Mouse (Mus musculus): ENCODE results near the gene Pdzd2. TPM values are rescaled to one million over a fixed set of nuclear protein-coding genes. Genes with fewer than 3 reads are reported as not detected.
A peak's percentile ranks its signal among the peaks of the same experiment; 100 is the strongest.

The Pdzd2 gene
- total and polyA plus RNA-seq, 2 experiments from 2014 or later, result 15.9 to 40.6 TPM

- no peaks in the 10 kb centered on the region for H3K27me3 ChIP-seq (ENCODE audit: insufficient read depth, low read length)
- H3K9me3 ChIP-seq (ENCODE audit: low read length), result no peaks in the 10 kb centered on the region
- no peak for TF ChIP-seq CTCF (IDR thresholded peaks at IDR 0.05; ENCODE audit: low read depth)
- H3K9ac ChIP-seq (replicated peaks; ENCODE audit: low read length), result no peak overlapping the region
- no peaks in the 10 kb centered on the region for H3K4me1 ChIP-seq (ENCODE audit: insufficient read depth, low read length)
- no peak overlapping the region for H3K4me3 ChIP-seq (ENCODE audit: low read length)
- no peak overlapping the region for H3K27ac ChIP-seq
- 88% methylated on average over 2 of the region's 2 CpGs for WGBS
- H3K4me2 ChIP-seq (ENCODE audit: low read depth, low read length), result no peak overlapping the region
- DNase-seq (ENCODE audit: low spot score) (no peak), ATAC-seq (no peak)
- no peaks in the 10 kb centered on the region for H3K36me3 ChIP-seq (ENCODE audit: insufficient read depth, low read length)
Observed at GRCm38 (mm10) chr15:12678540-12679112, 61.1 kb downstream of the Pdzd2 start.

- 78% methylated on average over 3 of the region's 3 CpGs for WGBS
- H3K36me3 ChIP-seq (ENCODE audit: insufficient read depth, low read length), result no peaks in the 10 kb centered on the region
- H3K27ac ChIP-seq, result no peak overlapping the region
- no peaks in the 10 kb centered on the region for H3K27me3 ChIP-seq (ENCODE audit: insufficient read depth, low read length)
- no peak overlapping the region for H3K9ac ChIP-seq (replicated peaks; ENCODE audit: low read length)
- DNase-seq (ENCODE audit: low spot score) (no peak), ATAC-seq (0 out of 2 replicates have a peak, but pooled peaks have one; percentile 16)
- TF ChIP-seq CTCF (IDR thresholded peaks at IDR 0.05; ENCODE audit: low read depth), result no peak
- H3K4me3 ChIP-seq (ENCODE audit: low read length), result no peak overlapping the region
- no peaks in the 10 kb centered on the region for H3K9me3 ChIP-seq (ENCODE audit: low read length)
- H3K4me1 ChIP-seq (ENCODE audit: insufficient read depth, low read length), result no peaks in the 10 kb centered on the region
- H3K4me2 ChIP-seq (ENCODE audit: low read depth, low read length), result no peak overlapping the region
Observed at GRCm38 (mm10) chr15:12675366-12675765, 64.4 kb downstream of the Pdzd2 start.

GRCm38 (mm10) chr15:12674026-12674425, 65.7 kb downstream of the Pdzd2 start:
- Histone ChIP-seq H3K9ac (replicated peaks; ENCODE audit: low read length) (no peak overlapping the region), H3K4me1 (ENCODE audit: insufficient read depth, low read length) (no peaks in the 10 kb centered on the region), H3K36me3 (ENCODE audit: insufficient read depth, low read length) (no peaks in the 10 kb centered on the region), H3K9me3 (ENCODE audit: low read length) (no peaks in the 10 kb centered on the region), H3K4me2 (ENCODE audit: low read depth, low read length) (no peak overlapping the region), H3K27ac (no peak overlapping the region), H3K27me3 (ENCODE audit: insufficient read depth, low read length) (no peaks in the 10 kb centered on the region), H3K4me3 (ENCODE audit: low read length) (no peak overlapping the region)
- no peak for TF ChIP-seq CTCF (IDR thresholded peaks at IDR 0.05; ENCODE audit: low read depth)
- ATAC-seq (no peak), DNase-seq (ENCODE audit: low spot score) (no peak)
- 89% methylated on average over 5 of the region's 5 CpGs for WGBS

GRCm38 (mm10) chr15:12667760-12668520, 71.8 kb downstream of the Pdzd2 start:
- 50% methylated on average over 21 of the region's 21 CpGs for WGBS
- H3K9me3 ChIP-seq (ENCODE audit: low read length), result no peaks in the 10 kb centered on the region
- H3K4me3 ChIP-seq (ENCODE audit: low read length), result no peak overlapping the region
- no peak for TF ChIP-seq CTCF (IDR thresholded peaks at IDR 0.05; ENCODE audit: low read depth)
- no peak overlapping the region for H3K27ac ChIP-seq
- H3K9ac ChIP-seq (replicated peaks; ENCODE audit: low read length), result no peak overlapping the region
- ATAC-seq, result no peak
- no peaks in the 10 kb centered on the region for H3K4me1 ChIP-seq (ENCODE audit: insufficient read depth, low read length)
- no peaks in the 10 kb centered on the region for H3K36me3 ChIP-seq (ENCODE audit: insufficient read depth, low read length)
- no peaks in the 10 kb centered on the region for H3K27me3 ChIP-seq (ENCODE audit: insufficient read depth, low read length)
- no peak for DNase-seq (ENCODE audit: low spot score)
- 0 out of 2 replicates have a peak overlapping the region, but pooled peaks have one; percentile 1 for H3K4me2 ChIP-seq (ENCODE audit: low read depth, low read length)

DNA sequence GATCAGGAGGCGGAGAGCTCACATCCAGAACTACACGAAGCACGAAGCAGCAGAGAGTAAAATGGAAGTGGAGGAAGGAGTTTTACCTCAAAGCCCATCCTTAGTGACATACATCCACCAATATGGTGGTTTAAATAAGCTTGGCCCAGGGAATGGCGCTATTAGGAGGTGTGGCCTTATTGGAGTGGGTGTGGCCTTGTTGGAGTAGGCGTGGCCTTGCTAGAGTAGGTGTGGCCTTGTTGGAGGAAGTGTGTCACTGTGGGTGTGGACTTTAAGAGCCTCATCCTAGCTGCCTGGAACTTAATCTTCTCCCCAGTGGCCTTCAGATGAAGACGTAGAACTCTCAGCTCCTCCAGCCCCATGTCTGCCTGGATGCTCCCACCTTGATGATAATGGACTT, 73.8 kb downstream of the Pdzd2 start:
- no peak for ATAC-seq
- Histone ChIP-seq H3K9ac (replicated peaks; ENCODE audit: low read length) (no peak overlapping the region), H3K4me3 (ENCODE audit: low read length) (no peak overlapping the region), H3K4me1 (ENCODE audit: insufficient read depth, low read length) (no peaks in the 10 kb centered on the region), H3K4me2 (ENCODE audit: low read depth, low read length) (no peak overlapping the region), H3K9me3 (ENCODE audit: low read length) (no peaks in the 10 kb centered on the region), H3K27me3 (ENCODE audit: insufficient read depth, low read length) (no peaks in the 10 kb centered on the region), H3K36me3 (ENCODE audit: insufficient read depth, low read length) (no peaks in the 10 kb centered on the region), H3K27ac (no peak overlapping the region)
- no peak for DNase-seq (ENCODE audit: low spot score)
- TF ChIP-seq CTCF (IDR thresholded peaks at IDR 0.05; ENCODE audit: low read depth), result no peak
- 90% methylated on average over 6 of the region's 6 CpGs for WGBS

DNA sequence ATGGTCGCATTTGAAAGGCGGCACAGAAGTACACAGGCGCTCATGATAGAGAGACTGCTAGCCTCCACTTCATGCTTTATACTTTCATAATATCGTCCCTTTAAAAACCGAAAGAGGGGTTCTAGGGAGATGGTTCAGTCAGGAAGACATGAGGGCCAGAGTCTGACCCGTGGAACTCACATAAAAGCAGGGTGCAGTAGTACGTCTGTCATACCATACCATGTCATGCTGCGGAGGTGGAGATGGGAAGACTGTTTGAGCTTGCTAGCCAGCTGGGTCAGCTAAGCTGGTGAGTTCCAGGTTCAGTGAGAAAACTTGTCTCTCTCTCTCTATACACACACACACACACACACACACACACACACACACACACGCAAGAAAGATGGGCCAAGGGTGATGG, 76.4 kb downstream of the Pdzd2 start:
- no peak for DNase-seq (ENCODE audit: low spot score)
- WGBS, result 91% methylated on average over 9 of the region's 9 CpGs
- Histone ChIP-seq H3K36me3 (ENCODE audit: insufficient read depth, low read length) (no peaks in the 10 kb centered on the region), H3K9ac (replicated peaks; ENCODE audit: low read length) (no peak overlapping the region), H3K27me3 (ENCODE audit: insufficient read depth, low read length) (no peaks in the 10 kb centered on the region), H3K4me1 (ENCODE audit: insufficient read depth, low read length) (no peaks in the 10 kb centered on the region), H3K27ac (no peak overlapping the region), H3K9me3 (ENCODE audit: low read length) (no peaks in the 10 kb centered on the region), H3K4me2 (ENCODE audit: low read depth, low read length) (no peak overlapping the region), H3K4me3 (ENCODE audit: low read length) (no peak overlapping the region)
- TF ChIP-seq CTCF (IDR thresholded peaks at IDR 0.05; ENCODE audit: low read depth), result no peak
- no peak for ATAC-seq

DNA sequence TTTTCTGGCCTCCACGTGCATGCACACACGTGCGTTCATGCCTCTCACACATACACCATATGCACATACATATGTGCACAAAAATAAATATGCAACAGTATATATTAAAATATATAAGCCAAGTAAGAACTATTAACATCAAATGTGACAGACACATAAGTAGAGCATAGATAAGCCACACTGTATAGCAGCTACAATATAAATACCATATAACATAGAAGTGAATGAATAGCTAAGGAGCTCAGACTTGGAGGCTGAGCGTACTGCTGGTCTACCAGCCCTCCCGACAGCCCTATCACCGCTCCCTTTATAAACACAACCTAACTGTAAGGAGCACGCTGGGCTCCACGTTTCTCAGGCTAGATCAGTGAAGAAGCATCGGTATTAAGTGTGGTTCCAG, 79.4 kb downstream of the Pdzd2 start:
- 0 out of 2 replicates have a peak, but pooled peaks have one; percentile 16 for ATAC-seq
- H3K4me1 ChIP-seq (ENCODE audit: insufficient read depth, low read length), result no peaks in the 10 kb centered on the region
- no peak overlapping the region for H3K9ac ChIP-seq (replicated peaks; ENCODE audit: low read length)
- no peaks in the 10 kb centered on the region for H3K36me3 ChIP-seq (ENCODE audit: insufficient read depth, low read length)
- no peak overlapping the region for H3K27ac ChIP-seq
- H3K4me3 ChIP-seq (ENCODE audit: low read length), result no peak overlapping the region
- no peaks in the 10 kb centered on the region for H3K27me3 ChIP-seq (ENCODE audit: insufficient read depth, low read length)
- H3K4me2 ChIP-seq (ENCODE audit: low read depth, low read length), result no peak overlapping the region
- no peak for TF ChIP-seq CTCF (IDR thresholded peaks at IDR 0.05; ENCODE audit: low read depth)
- no peak for DNase-seq (ENCODE audit: low spot score)
- 87% methylated on average over 9 of the region's 9 CpGs for WGBS
- no peaks in the 10 kb centered on the region for H3K9me3 ChIP-seq (ENCODE audit: low read length)
